Mouse (Mus musculus) thymus, postnatal 0 days (tissue): ENCODE measurements around the gene Pygo1. TPM values are rescaled to one million over a fixed set of nuclear protein-coding genes. Genes with fewer than 3 reads are reported as not detected.

Source experiments
- DNase-seq: peaks from one replicate; pipeline ENCODE4 v3.0.0-alpha.2; 2015; ENCODE audit warnings: low spot score
- polyA plus RNA-seq: library from polyadenylated mRNA; unstranded; fragments of >200 nt; fragmentation: Nextera tagmentation; extraction: Ambion mirVana; gene quantifications from 2 replicates; pipeline ENCODE4 v1.2.1, GENCODE M21; 2015

Pygo1 gene
- polyA plus RNA-seq, result 0.66 and 0.75 TPM in 2 replicates

DNA sequence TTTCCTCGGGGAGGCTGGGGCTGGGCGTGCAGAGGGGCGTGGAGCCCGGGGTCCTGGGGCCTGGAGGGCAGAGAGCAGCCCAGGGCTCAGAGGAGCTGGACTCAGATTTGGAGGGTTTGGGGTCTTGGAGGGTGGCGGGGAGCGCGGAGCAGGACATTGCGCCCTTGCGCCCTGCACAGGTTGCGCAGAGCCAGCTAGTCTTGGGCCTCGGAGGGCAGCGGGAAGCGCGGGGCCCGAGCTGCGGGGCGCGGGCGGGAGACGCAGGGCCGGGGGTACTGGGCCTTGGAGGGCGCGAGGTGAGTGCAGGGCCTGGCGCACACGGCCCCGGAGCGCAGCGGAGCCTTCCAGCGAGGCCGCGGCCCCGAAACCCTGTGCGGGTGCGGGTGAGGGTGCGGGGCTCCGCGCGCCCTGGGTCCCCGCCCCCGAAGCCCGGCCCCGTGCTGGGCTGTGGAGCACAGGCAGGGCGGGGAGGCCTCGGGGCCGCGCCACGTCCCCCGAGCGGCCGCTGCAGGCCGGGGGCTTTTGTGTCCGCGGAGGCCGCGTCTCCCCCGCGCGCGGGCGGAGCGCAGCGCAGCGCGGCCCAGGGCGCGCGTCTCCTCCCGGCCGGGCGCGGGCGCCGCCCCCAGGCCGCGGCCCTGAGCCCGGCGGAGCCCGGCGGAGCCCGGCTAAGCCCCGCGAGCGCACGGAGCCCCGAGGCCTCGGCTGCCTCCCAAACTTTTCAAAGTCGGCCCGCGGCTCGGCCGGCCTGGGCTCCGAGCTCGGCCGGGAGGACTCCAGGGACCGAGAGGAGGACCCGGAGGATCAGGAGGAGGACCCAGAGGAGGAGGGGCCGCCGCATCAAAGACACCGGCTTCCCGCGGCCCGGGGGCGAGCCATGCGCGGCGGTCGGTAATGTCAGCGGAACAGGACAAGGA lies at the start of gene Pygo1:
Gene Pygo1 (plus strand): TSS at position 625 of the 914 bp plus-strand sequence.
- DNase-seq, result no peak

DNA sequence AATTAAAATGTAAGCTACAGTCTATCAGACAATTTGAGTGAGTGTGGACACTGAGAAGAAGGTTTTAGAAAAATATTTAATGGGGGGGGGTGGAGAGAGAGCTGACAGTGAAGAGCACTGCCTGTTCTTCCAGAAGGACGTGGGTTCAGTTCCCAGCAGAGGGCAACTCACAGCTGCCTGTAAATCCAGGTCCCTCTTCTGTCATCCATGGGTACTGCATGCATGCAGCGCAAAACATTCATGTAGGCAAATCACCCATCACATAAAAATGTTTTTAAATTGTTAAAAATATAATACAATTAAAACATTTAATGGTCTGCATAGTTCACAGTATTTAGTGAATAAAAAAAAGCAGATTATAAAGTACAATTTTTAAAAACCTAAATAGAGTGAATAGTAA lies 49.6 kb upstream of the Pygo1 start:
- DNase-seq, result no peak

DNA sequence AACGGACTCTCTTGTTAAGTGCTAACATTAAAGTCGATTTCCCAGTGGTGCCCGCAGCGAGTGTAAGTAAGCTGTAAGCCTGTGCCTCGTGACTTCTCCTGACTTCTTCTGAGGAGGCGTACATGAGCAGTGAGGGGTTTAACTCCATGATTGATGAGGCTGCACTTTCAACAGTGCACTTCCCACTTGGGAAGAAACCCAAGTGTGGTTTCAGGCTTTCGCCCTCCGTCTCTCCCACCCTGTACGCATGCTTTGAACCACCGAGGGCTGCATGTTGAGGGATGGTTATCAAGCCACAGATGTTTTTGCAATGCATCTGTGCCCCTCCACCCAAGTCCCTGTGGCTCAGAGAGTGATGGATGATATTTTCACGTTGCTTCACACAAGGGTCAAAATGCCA lies 47.5 kb upstream of the Pygo1 start:
- no peak for DNase-seq

DNA sequence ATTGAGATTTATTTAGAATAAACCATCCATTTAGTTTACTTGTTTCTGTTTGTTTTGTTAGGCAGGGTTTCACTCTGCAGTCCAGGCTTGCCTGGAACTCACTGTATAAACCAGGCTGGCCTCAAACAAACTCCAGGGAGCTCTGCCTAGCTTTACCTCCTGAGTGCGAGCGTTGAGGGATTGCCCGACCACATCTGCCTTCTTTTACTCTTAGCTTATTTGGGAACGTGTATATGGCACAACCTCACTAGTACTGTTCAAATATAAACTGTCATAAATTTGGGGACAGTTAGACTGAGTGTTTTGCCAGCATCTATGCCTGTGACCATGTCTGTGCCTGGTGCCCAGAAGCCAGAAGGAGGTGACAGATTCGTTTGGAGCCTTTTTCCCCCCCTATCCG lies 46.8 kb upstream of the Pygo1 start:
- no peak for DNase-seq

DNA sequence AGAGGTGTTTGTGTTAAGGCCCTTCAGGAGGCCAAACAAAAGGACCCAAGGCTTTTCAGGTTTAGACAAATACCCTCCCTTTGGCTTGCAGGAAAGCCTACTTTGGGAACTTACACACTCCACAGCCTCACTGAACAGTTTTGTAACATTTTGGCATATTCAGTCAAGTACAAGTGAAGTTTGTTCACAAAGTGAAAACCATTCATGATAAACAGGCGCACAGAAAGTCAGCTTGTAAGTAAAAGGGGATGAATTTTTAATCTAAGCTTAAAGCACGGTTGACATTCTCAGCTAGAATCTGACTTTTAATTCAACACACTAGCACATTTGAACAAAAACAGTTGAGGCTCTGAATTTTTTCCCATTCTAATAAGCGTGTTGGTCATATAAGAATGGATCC lies 45.8 kb upstream of the Pygo1 start:
- DNase-seq, result no peak

DNA sequence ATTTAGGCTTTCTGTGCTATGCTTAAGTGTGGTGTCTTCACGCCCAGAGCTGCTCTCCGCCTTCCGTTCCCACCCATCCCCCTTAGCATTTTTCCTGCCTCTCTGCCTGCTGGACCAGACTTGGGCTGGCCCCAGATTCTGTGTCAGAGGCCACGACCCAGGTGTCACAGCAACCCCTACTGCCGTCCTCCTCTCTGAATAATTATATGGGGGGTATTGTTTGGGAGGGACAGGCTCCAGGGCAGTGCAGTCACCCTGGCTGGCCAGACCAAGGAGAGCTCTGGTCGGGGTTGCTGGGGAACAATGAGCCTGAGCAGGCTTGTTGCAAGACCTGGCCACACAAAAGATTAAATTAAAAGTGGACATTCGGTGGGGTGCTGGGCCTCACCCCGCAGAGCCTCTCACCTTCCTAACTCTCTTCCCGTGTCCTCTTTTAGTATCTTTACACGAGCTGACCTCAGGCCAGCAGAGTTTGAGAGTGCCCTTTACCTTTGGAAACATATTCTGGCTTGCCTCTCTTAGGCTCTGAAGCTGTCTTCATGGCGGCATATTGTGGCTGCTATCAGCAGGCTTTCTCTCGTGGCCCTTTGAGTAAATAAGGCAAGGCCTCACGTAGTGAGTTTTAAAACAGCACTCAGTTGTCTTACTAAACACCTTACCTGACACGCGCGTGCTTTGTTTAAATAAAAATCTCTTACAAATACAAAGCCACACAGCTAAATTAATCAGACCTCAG lies 45.1 kb upstream of the Pygo1 start:
- no peak for DNase-seq

DNA sequence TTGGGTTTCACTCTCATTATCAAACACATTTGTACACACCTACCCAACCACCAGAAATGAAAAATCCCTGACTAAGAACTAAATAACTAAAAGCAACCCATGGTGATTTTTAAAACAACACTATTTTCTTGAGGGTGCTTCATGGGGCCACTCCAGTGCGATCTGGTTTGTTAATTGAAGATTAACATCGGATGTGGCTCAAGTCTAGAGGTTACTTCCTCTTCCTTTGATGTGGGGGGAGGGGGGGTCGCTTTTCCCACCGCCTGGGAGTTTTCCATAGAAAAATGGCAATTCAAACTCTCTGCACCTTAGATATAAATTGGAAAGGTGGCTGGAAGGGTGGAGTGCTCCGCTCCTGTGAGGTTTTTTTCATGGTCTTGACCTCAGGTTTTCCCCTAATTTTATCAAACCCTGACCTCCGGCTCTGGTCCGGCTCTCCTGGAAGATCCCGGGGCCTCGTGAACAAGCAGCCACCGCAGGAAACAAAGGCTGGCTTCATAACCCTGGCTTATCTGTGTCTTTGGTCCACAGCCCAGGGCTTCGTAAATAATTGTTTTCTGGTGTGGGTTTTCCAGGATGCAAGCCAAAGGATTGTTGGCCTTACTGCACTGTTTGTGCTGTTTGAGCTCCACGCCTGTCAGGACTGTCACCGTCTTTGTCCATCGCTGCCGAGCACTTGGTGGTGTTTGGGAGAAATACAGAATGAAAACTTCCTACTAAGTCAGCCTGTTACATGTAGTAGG lies 44.2 kb upstream of the Pygo1 start:
- no peak for DNase-seq

DNA sequence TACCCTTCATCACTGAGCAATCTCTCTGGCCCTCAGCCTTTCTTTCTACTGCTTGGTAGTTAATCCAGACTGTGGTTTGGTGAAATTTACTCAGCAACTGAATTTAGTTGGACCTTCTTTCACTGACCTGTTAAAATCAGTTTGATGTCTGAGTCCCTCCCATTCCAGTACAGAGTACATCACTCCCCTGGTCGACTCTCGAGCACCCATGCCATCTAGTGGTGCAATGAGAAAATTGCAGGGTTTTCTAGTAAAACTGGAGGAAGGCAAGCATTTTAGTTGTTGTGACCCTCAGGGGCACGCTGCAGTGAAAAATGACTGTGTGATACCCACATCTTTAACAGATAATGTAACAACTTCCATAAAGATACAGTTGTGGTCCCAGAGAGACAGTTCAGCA lies 41.5 kb upstream of the Pygo1 start:
- peak; percentile 70 for DNase-seq

DNA sequence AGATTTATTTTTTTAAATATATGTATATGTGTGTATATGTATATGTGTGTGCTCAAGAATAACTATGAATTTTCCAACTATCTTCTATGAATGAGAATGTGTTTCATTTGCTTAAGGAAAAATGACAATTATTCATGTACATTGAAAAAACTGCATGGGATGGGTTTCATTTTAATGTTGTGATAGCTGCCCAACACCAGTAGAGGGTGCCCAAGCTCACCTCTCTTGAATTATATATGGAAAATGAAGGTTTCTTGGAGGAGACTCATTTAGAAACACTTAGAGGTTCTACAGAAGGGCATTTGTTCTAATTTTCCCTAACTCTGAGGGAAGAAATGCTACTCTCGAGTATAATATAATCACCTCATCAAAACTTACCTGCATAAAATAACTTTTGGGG lies 35.7 kb upstream of the Pygo1 start:
- DNase-seq, result peak; percentile 51

DNA sequence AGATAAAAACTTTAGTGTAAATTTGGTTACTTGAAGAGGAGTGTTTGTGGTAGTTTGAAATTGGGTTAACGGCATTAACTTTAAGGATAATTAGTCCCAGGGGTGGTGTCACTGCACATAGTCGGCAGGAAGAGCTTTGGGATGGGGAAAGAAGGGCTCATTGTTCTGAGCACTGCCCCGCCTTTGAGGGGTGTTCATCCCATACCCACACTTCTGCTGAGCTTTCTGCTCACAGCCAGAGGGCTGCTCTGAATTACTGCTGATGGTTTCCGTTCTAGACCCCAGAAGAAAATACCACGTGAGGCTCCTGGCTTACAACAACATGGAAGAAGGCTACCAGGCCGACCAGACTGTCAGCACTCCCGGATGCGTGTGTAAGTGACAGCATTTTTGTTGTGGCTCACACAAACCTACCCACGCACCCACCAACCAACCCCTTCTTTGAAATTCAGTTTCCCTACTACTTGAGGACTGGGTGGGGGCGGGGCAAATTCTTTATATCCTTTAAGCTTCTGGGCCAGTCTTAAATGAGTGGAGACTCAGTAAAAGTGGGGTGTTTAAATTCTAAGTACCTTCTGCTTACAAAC lies 34.9 kb upstream of the Pygo1 start:
- DNase-seq, result peak; percentile 70

DNA sequence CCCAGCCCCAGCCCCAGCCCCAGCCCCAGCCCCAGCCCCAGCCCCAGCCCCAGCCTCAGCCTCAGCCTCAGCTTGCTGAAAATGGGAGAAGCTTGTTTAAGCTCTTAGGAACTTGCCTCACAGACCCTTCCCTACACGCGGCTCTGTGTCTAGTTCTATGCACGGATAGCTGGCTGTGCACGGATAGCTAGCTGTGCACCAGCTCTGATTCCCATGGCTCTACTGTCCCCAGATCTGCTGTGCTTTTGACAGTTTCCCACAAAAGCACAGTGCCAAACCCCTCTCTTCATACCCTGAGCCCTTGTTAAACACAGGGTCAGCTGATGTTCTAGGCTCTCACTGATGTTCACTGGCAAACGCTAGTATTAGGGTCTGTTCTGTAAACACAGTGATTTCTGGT lies 32.7 kb upstream of the Pygo1 start:
- no peak for DNase-seq

DNA sequence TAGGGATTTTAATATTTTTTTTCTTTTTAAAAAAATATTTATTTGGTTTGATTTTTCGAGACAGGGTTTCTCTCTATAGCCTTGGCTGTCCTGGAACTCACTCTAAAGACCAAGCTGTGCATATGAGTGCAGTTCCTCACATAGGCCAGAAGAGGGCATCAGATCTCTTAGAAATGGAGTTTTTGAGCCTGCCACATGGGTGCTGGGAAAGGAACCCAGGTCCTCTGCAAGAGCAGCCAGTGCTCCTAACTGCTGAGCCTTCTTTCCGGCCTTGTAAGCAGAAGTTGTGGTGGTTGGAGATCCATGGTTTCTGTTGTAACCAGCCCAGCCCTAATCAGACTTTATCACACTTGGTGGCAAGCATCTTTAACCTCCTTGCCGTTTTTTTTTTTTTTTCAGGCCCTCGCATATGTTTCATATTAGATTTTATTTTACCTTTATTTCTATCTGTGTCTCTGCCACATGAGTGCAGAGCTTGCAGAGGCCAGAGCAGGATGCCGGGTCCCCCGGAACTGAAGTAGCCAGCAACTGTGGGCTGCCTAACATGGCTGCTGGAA lies 30.6 kb upstream of the Pygo1 start:
- no peak for DNase-seq

DNA sequence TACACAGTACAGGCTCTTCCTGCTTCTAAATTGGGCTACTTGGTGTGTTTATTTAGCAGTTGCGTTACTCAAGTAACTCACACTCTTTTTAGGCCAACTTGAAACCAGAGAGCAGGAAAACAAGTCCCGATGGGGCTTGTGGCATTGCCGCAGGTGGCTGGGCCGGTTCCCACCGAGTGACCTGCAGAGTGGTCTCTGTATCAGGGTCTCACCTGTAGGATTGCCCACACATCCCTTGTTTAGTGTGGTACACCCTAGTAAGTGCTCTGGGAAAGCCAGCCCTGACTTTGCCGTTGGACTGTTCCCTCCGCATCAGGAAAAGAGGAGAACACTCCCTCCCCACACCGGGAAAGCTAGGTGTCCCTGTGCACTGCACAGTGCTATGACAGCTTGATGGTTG lies 23.4 kb upstream of the Pygo1 start:
- DNase-seq, result no peak

DNA sequence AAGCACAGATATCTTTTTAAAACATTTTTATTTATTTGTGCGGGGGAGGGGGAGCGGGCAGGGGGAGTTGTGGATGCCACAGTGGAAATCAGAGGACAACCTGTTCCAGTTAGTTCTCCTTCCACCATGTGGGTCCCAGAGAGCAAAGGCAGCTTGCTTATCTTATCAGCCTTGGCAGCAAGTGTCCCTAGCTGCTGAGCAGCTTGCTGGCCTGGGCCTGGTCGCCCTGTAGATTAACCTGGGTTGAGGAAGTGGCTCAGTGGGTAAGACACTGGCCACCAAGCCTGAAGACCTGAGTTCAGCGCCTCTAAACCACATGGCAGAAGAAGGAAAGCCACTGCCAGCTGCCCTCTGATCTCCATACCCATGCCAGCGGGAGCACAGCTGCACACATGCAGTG lies 22.8 kb upstream of the Pygo1 start:
- no peak for DNase-seq

DNA sequence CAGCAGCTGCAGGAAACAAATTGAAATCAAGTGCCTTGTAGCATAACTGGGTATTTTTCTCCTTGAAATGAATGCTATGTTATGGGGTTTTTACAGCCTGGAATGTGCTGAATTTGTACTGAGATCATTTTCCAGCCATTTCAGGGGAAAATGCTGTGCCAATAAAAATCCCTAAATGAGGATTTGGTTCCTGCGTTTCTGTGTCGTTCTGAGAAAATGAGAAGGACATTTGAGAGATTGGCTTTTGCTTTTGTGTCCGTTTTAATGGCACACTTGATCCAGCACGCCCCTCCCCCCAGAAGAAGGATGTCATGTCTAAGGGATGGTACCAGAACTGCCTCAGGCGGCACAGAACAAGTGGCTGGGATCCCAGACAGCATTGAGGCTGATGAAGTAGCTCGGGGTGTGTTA lies 18.7 kb upstream of the Pygo1 start:
- no peak for DNase-seq

DNA sequence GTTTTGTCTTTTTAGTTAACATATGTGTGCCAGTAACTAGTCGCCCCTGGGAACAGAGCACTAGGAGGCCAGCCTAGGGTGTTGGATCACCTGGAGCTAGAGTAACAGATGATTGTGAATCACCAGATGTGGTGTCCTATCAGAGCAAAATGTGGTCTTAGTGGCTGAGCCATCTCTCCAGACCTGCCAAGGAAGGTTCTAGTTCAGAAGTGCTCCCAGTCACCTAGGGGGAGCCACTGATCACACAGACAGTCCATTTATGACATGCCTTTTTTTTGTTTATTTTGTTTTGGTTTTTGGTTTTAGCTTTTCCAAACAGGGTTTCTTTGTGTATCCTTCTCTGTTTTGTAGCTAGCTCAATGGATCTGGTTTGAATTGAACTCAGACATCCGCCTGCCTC lies 14.1 kb upstream of the Pygo1 start:
- no peak for DNase-seq

DNA sequence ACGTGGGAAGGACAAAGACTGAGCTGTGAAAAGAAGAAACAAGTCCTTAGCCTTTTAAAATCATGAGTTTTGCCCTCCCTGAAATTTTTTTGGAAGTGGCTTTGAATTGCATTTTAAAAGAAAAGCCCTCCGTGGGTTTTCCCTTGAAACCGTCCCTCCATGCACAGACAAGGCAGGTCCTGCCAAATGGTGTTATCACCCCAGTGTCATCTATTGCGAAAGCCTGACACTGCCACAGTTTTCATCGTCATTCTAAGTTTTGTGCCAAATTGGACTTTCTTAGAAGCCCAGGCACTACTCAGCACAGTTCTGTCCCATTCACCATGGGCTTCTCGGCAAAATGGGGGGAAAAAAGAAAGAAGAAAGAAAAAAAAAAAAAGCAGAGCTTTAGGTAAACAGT lies 11.9 kb upstream of the Pygo1 start:
- no peak for DNase-seq

DNA sequence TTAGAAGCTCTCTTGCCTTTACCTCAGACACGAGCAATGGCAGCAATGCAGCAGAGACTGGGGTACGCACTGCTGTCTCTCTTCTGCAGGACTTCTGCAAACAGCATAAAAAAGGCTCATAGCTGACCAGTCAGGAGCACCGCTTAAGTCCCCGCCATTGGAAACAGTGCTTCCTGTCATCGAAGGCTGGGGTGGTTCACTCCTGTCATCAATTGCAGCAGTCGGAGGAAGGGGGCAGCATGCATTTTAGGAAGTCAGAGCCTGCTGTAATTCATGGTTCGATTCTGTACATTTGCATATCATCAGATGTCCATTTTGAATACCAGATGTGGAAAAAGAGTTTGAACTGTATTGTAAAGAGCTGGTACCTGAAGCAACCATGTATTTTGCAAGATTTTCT lies 9.7 kb upstream of the Pygo1 start:
- DNase-seq, result no peak

DNA sequence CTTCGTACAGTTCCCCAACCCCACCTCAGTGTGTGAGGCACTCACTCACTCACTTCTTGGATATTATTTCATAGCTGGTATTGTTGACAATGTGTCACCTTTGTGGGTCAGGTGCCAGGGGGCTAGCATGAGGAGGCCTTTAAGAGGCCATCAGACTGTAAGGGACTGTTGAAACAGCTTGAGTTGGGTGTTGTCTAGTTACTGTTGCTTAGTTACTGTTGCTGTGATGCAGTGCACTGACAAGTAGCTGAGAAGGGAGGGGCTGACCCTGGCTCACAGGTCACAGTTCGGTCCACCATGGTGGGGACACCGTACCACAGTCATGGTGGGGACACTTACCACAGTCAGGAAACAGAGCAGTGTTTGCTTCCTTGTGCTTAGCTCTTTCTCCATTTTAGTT lies 2.4 kb upstream of the Pygo1 start:
- no peak for DNase-seq

DNA sequence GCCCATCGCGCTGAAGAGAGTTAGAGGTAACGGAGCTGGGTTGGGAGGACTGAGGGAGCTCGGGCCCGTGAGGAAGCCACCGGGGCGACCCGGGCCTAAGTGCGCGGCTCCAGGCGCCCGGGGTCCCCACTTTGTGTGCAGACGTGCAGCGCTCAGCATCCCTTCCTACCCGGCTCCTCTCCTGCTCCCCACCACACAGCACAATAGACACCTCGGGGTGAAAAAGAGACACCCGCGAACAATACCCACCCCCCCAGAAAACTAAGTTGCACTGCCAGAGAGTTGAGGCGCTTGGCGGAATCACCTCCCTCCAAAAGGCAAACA lies 452 bp downstream of the Pygo1 start:
- no peak for DNase-seq

DNA sequence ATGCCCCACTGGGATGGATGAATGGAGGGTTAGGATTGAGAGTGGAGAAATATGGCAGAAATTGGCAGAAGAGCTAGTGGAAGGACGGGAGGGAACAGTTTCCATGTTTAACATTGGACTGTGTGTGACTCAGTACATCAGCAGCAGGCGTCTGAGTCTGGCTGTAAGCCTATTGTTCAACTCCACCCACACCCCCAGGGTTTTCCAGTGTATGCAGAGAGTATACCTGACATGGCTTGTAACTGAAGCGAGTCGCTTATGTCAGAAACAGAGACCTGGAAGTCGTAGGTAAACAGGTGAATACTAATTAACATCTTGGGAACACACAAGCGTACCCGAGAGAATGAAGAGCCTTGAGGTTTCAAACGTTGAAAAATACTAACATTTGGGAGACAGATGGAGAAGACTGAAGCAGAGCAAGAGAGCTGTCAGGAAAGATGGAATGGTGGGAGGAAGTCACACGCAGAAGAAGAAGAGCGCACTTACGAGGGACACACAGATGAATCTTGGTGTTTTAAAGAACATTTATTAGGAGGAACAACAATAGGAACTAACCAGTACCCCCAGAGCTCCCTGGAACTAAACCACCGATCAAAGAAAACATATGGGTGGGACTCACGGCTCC lies 5.8 kb downstream of the Pygo1 start:
- no peak for DNase-seq
